Mouse (Mus musculus) embryonic facial prominence, embryonic 12.5 days (tissue): ENCODE data around the gene Mrvi1. TPM values are rescaled to one million over a fixed set of nuclear protein-coding genes. Genes with fewer than 3 reads are reported as not detected.

Experiments used
- ATAC-seq: fragments of 200-750 bp; cut with Nextera tagmentation; 2 replicates; pipeline ENCODE4 v1.8.0; 2017; ENCODE audit not compliant: insufficient number of reproducible peaks, insufficient read depth, low FRiP score, low TSS enrichment
- H3K27ac ChIP-seq: fragments of 300-500 bp; sonication (generic); 2 replicates; pipeline ENCODE4 v1.5.1; 2016; ENCODE audit warnings: mild to moderate bottlenecking
- H3K27me3 ChIP-seq: fragments of 300-500 bp; sonication (generic); 2 replicates; pipeline ENCODE4 v1.6.1; 2016; ENCODE audit warnings: mild to moderate bottlenecking, moderate library complexity
- H3K36me3 ChIP-seq: fragments of 300-500 bp; sonication (generic); 2 replicates; pipeline ENCODE4 v1.6.1; 2016; ENCODE audit warnings: mild to moderate bottlenecking
- H3K4me1 ChIP-seq: fragments of 300-500 bp; sonication (generic); 2 replicates; pipeline ENCODE4 v1.6.1; 2016
- H3K4me2 ChIP-seq: fragments of 300-500 bp; sonication (generic); replicated peaks from 2 replicates; pipeline ENCODE4 v1.6.1; 2016; ENCODE audit warnings: mild to moderate bottlenecking, moderate library complexity
- H3K4me3 ChIP-seq: fragments of 300-500 bp; sonication (generic); 2 replicates; pipeline ENCODE4 v1.5.1; 2016; ENCODE audit warnings: mild to moderate bottlenecking
- H3K9ac ChIP-seq: fragments of 300-500 bp; sonication (generic); 2 replicates; pipeline ENCODE4 v1.6.1; 2016; ENCODE audit warnings: mild to moderate bottlenecking, moderate library complexity
- H3K9me3 ChIP-seq: fragments of 300-500 bp; sonication (generic); 2 replicates; pipeline ENCODE4 v1.6.1; 2016; ENCODE audit warnings: mild to moderate bottlenecking, moderate library complexity
- WGBS: fragments of 180-500 bp; shearing (Covaris S2); methylation state at CpG from one replicate; pipeline ENCODE4 v1.1.7; 2016; 5-methylcytosine and 5-hydroxymethylcytosine counted together
- polyA plus RNA-seq: library from polyadenylated mRNA; unstranded; fragments of >200 nt; fragmentation: Nextera tagmentation; extraction: Ambion mirVana; gene quantifications from 2 replicates; pipeline ENCODE4 v1.2.1, GENCODE M21; 2016

Gene Mrvi1
- polyA plus RNA-seq, 1 experiment from 2014 or later, result 1.2 TPM

GRCm38 (mm10) chr7:110926562-110926961 is 55.7 kb downstream of the Mrvi1 start:
- Histone ChIP-seq H3K9me3 (no peaks in the 10 kb centered on the region), H3K9ac (no peak overlapping the region), H3K4me3 (no peak overlapping the region), H3K27me3 (no peaks in the 10 kb centered on the region), H3K4me2 (no peak overlapping the region), H3K36me3 (no peaks in the 10 kb centered on the region), H3K4me1 (no peaks in the 10 kb centered on the region), H3K27ac (no peak overlapping the region)
- ATAC-seq, result no peak
- 78% methylated on average over 4 of the region's 4 CpGs for WGBS

- Histone ChIP-seq H3K9ac (no peak overlapping the region), H3K4me1 (peaks cover 3% of the 10 kb centered on the region; the same call in 1 of the 2 replicates), H3K4me3 (no peak overlapping the region), H3K4me2 (no peak overlapping the region), H3K9me3 (no peaks in the 10 kb centered on the region), H3K36me3 (no peaks in the 10 kb centered on the region), H3K27ac (no peak overlapping the region), H3K27me3 (no peaks in the 10 kb centered on the region)
- 77% methylated on average over 19 of the region's 19 CpGs for whole genome bisulfite sequencing
- no peak for ATAC-seq
Observed at GRCm38 (mm10) chr7:110920331-110921261, 61.7 kb downstream of the Mrvi1 start.

DNA sequence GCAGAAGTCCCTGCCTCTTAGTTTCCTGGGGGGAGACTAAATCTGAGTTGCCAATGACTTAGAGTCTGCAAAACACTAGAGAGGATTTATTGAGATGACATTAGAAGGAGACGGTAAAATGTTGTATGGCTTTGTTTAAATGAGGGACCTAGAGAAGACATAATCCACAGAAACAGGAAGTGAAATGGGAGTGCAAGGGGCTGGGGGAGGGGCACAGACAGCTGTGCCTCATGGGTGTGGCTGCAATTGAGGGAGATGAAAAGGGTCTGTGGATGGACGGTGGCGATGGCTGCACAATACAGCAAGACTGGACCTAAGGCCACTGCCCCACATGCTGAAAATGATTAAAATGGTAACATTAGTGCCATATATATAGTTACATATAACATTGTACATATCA is 62.5 kb downstream of the Mrvi1 start:
- Histone ChIP-seq H3K9me3 (no peaks in the 10 kb centered on the region), H3K36me3 (no peaks in the 10 kb centered on the region), H3K9ac (no peak overlapping the region), H3K4me2 (no peak overlapping the region), H3K4me3 (no peak overlapping the region), H3K4me1 (peaks cover 3% of the 10 kb centered on the region; the same call in 1 of the 2 replicates), H3K27me3 (no peaks in the 10 kb centered on the region), H3K27ac (no peak overlapping the region)
- ATAC-seq, result no peak
- 45% methylated on average over 3 of the region's 3 CpGs for WGBS

- H3K9me3 ChIP-seq, result no peaks in the 10 kb centered on the region
- no peak overlapping the region for H3K4me3 ChIP-seq
- WGBS, result 68% methylated on average over 7 of the region's 7 CpGs
- no peaks in the 10 kb centered on the region for H3K36me3 ChIP-seq
- ATAC-seq, result no peak
- no peak overlapping the region for H3K27ac ChIP-seq
- H3K27me3 ChIP-seq, result no peaks in the 10 kb centered on the region
- H3K4me1 ChIP-seq, result peaks cover 3% of the 10 kb centered on the region; the same call in 1 of the 2 replicates
- H3K4me2 ChIP-seq, result no peak overlapping the region
- no peak overlapping the region for H3K9ac ChIP-seq
Observed at GRCm38 (mm10) chr7:110915913-110916312, 66.3 kb downstream of the Mrvi1 start.

DNA sequence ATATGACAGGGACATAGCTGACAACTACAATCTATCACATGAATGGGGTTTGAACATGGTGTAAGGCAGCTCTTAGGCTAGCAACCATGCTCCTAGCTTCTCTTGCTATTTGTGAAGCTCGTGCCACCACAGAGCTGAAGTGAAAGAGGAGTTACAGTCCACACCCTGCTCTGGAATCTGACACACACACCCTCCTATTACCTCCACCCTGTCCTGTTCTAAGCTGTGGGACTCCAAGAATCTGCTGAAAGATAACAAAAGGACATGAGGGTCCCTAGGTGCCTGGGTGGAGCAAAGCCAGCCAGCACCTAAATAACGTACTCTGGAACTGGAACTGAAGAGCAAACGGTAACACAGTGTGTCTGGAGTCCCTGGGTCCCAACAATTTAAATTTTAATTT is 67.7 kb downstream of the Mrvi1 start:
- Histone ChIP-seq H3K27me3 (no peaks in the 10 kb centered on the region), H3K36me3 (no peaks in the 10 kb centered on the region), H3K27ac (no peak overlapping the region), H3K9ac (no peak overlapping the region), H3K4me3 (no peak overlapping the region), H3K9me3 (no peaks in the 10 kb centered on the region), H3K4me1 (peaks cover under 1% of the 10 kb centered on the region; the same call in 1 of the 2 replicates), H3K4me2 (no peak overlapping the region)
- WGBS, result 69% methylated on average over 3 of the region's 3 CpGs
- no peak for ATAC-seq

GRCm38 (mm10) chr7:110913754-110914153 is 68.5 kb downstream of the Mrvi1 start:
- 93% methylated on average over 4 of the region's 4 CpGs for WGBS

GRCm38 (mm10) chr7:110908209-110909144 is 73.8 kb downstream of the Mrvi1 start:
- Histone ChIP-seq H3K27me3 (no peaks in the 10 kb centered on the region), H3K9me3 (no peaks in the 10 kb centered on the region), H3K36me3 (no peaks in the 10 kb centered on the region), H3K27ac (no peak overlapping the region), H3K9ac (no peak overlapping the region), H3K4me3 (no peak overlapping the region), H3K4me2 (no peak overlapping the region), H3K4me1 (no peaks in the 10 kb centered on the region)
- WGBS, result 76% methylated on average over 8 of the region's 8 CpGs
- ATAC-seq, result no peak

More at GRCm38 (mm10) chr7:110913754-110914153, 68.5 kb downstream of the Mrvi1 start:
- no peaks in the 10 kb centered on the region for H3K4me1 ChIP-seq
- H3K4me3 ChIP-seq, result no peak overlapping the region
- H3K27ac ChIP-seq, result no peak overlapping the region
- H3K36me3 ChIP-seq, result no peaks in the 10 kb centered on the region
- no peaks in the 10 kb centered on the region for H3K27me3 ChIP-seq
- no peak for ATAC-seq
- no peak overlapping the region for H3K4me2 ChIP-seq
- no peak overlapping the region for H3K9ac ChIP-seq
- no peaks in the 10 kb centered on the region for H3K9me3 ChIP-seq

DNA sequence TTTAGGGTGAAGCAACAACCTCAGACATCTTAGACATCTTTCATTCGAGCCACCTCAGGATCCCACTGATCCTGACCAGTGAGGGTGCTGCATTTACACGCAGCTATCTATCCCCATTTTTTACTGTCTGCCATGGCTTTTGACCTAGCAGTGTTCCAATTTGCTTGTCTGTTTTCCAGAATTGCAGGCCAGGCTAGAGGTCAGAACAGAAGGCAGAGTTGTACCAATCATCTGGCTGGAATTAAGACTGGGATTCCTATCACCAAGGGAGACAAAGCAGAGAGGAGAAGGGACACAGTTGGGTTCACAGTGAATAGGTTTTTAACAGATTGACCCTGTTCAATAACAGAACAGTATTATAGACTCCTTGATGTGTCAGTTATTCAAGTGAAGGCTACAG is 75.7 kb downstream of the Mrvi1 start:
- ATAC-seq, result no peak
- Histone ChIP-seq H3K9me3 (no peaks in the 10 kb centered on the region), H3K9ac (no peak overlapping the region), H3K27me3 (no peaks in the 10 kb centered on the region), H3K27ac (no peak overlapping the region), H3K4me2 (no peak overlapping the region), H3K4me3 (no peak overlapping the region), H3K4me1 (no peaks in the 10 kb centered on the region), H3K36me3 (no peaks in the 10 kb centered on the region)
- WGBS, result 78% methylated on average over 2 of the region's 2 CpGs

- 82% methylated on average over 7 of the region's 7 CpGs for WGBS
Observed at GRCm38 (mm10) chr7:110903226-110903625, 79.0 kb downstream of the Mrvi1 start.

DNA sequence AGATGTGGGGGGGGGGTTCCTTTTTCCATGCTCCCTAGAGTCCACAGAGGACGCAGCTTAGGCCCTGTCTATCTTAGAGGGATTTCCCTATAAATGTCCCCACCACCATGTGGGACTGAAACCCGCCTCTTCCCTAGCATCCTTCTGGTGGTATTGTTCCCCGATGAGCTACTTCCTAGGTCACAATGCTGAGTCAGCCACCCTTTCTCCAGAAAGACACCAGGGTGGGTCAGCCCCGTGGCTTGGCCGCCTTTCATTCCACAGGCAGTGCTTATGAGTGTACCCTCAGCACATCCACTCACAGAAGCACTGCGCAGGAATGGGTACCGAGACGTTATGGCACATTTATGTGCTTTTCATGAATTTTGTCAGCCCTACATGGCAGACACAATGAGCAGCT is 85.1 kb downstream of the Mrvi1 start:
- no peak overlapping the region for H3K4me3 ChIP-seq
- H3K4me1 ChIP-seq, result no peaks in the 10 kb centered on the region
- no peaks in the 10 kb centered on the region for H3K36me3 ChIP-seq
- H3K9ac ChIP-seq, result no peak overlapping the region
- 88% methylated on average over 8 of the region's 8 CpGs for WGBS
- no peaks in the 10 kb centered on the region for H3K27me3 ChIP-seq
- H3K9me3 ChIP-seq, result no peaks in the 10 kb centered on the region
- no peak overlapping the region for H3K4me2 ChIP-seq
- no peak overlapping the region for H3K27ac ChIP-seq
- ATAC-seq, result no peak

More at GRCm38 (mm10) chr7:110903226-110903625, 79.0 kb downstream of the Mrvi1 start:
- Histone ChIP-seq H3K9ac (no peak overlapping the region), H3K4me3 (no peak overlapping the region), H3K27ac (no peak overlapping the region), H3K9me3 (no peaks in the 10 kb centered on the region), H3K27me3 (no peaks in the 10 kb centered on the region), H3K4me1 (no peaks in the 10 kb centered on the region), H3K36me3 (no peaks in the 10 kb centered on the region), H3K4me2 (no peak overlapping the region)
- no peak for ATAC-seq

DNA sequence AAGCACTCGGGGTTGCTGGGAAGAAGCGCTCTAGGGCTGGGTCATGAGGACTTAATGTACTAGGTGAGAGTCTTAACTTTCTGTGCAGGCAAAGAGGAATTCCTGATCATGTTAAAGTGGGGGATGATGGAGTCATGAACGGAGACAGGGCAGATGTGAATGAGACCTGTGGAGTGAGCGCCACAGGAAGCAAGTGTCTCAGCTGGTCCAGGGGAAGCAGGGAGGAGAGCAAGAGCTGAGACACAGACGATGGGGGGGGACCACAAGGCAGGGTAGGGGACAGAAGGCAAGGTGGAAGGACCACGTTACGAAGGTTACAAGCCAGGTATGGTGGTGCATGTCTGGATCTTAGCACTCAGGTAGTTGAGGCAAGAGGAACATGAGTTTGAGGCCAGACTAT is 85.8 kb downstream of the Mrvi1 start:
- ATAC-seq, result no peak
- Histone ChIP-seq H3K36me3 (no peaks in the 10 kb centered on the region), H3K4me3 (no peak overlapping the region), H3K27ac (no peak overlapping the region), H3K4me1 (no peaks in the 10 kb centered on the region), H3K27me3 (no peaks in the 10 kb centered on the region), H3K9me3 (no peaks in the 10 kb centered on the region), H3K4me2 (no peak overlapping the region), H3K9ac (no peak overlapping the region)
- 88% methylated on average over 7 of the region's 7 CpGs for whole genome bisulfite sequencing
